ENCODE assay signal across 10 mouse cellular contexts in the genomic region with DNA sequence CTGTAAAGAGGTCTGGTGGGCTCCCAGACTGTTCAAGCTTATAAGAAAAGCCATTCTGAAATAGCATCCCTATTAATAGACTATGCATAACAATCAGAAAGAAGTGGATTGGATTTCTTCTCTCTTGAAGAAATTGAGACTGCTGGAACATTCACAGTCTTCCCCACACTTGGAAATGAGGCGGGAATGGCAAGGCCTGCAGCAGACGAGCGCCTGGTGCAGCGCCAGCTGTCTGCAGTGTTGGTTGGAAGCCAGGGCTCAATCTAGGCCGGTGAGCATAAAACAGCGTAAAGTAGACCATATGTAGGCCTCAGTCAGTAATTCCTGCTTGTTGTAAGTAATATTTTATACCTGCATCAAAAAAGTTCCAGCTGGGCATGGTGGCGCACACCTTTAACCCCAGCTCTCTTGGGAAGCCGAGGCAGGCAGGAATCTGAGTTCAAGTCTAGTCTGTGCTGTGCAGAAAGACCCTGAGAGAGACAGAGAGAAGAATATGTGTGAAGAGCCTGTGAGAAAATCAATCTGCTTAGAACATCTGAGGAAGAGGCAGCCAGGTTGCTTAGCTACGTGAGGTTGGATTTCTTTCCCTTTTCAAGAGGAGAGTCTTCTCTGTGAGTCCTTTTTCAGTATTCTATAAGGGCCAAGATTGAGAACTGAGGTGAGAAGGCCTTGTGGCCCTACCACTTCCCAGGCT. TPM values are rescaled to one million over a fixed set of nuclear protein-coding genes. Genes with fewer than 3 reads are reported as not detected.
DNase-seq lines count a peak whose midpoint lies in the region; ATAC-seq lines count a peak whose summit lies in the region.
"Had no signal": no experiment of that assay in that cellular context is flagged by ENCODE, and none has a peak within 500 bp of the region (broad histone marks: within the 10 kb centered on the region; RNA-seq: fewer than 3 reads in every experiment).

No protein-coding gene starts in this region.

- peak; percentile 47 for DNase-seq in kidney, postnatal 10 days
- DNase-seq in kidney, adult 11 months, result no peak
- DNase-seq in cerebellum, adult 9-10 months, result peak; percentile 92
- peak; percentile 76 to 89 for DNase-seq in frontal cortex, postnatal 36 days (ENCODE audit: low spot score in 2 of 2)
- DNase-seq in lung, postnatal 14 days, result peak; percentile 31
- no peak for DNase-seq in Muller cell, postnatal 12 days (ENCODE audit: inconsistent ontology term)
- no peak for DNase-seq in urinary bladder, postnatal 10 days (ENCODE audit: low spot score)
- DNase-seq: spleen, adult 18-20 months had no signal

- no peak overlapping the region for H3K4me3 ChIP-seq in heart, embryonic 12.5 days

- no peaks in the 10 kb centered on the region for H3K27me3 ChIP-seq in heart, embryonic 12.5 days (replicated peaks)

- no peaks in the 10 kb centered on the region for H3K9me3 ChIP-seq in heart, embryonic 12.5 days (replicated peaks)
- H3K9me3 ChIP-seq: G1E had no signal

- no peak overlapping the region for H3K4me2 ChIP-seq in heart, embryonic 12.5 days

- no peak overlapping the region for H3K27ac ChIP-seq in heart, embryonic 12.5 days (ENCODE audit: poor library complexity, severe bottlenecking)

- 90% methylated on average over 9 of the region's 9 CpGs for WGBS in heart, embryonic 12.5 days

- peaks cover 11% of the 10 kb centered on the region for H3K4me1 ChIP-seq in heart, embryonic 12.5 days (replicated peaks)

- no peak for ATAC-seq in heart, embryonic 12.5 days (ENCODE audit: insufficient number of reproducible peaks, low FRiP score)

- H3K9ac ChIP-seq in heart, embryonic 12.5 days, result no peak overlapping the region

- peaks cover 24% of the 10 kb centered on the region for H3K36me3 ChIP-seq in heart, embryonic 12.5 days

RNA-seq across cellular contexts. Expression of a gene that starts 8.5 kb away (rescaled TPM):
- polyA plus RNA-seq in heart, embryonic 12.5 days (2016; fragmentation: Nextera tagmentation; extraction: Ambion mirVana), result 91.3 and 94.0 TPM in 2 replicates

RNA-seq across cellular contexts. Expression of a gene that starts 9.0 kb away (rescaled TPM):
- polyA plus RNA-seq in heart, embryonic 12.5 days (2016; fragmentation: Nextera tagmentation; extraction: Ambion mirVana), result 14.0 and 14.3 TPM in 2 replicates

Comparison
In these comparisons a context has a peak if more than half of its experiments do, and no peak if none do; other contexts are left out.
1. DNase-seq: peak in kidney, postnatal 10 days (single experiment), cerebellum, adult 9-10 months (single experiment), frontal cortex, postnatal 36 days (2 of 2) and lung, postnatal 14 days (single experiment); none in kidney, adult 11 months (single experiment), Muller cell, postnatal 12 days (single experiment) and urinary bladder, postnatal 10 days (single experiment).